Mouse (Mus musculus) E14TG2a.4 (cell line): Measurements from ENCODE around the gene Wfdc5.

Experiments
- CTCF ChIP-seq: conservative IDR thresholded peaks from 2 replicates; pipeline ENCODE4 v1.5.1; 2014; ENCODE audit warnings: low read length
- POU5F1 ChIP-seq: IDR thresholded peaks from 2 replicates; pipeline ENCODE4 v1.6.1; 2014; ENCODE audit warnings: low read length, borderline replicate concordance

- no peak for TF ChIP-seq CTCF
- no peak for TF ChIP-seq POU5F1
Measured at GRCm38 (mm10) chr2:164188722-164189121, 6.2 kb upstream of the Wfdc5 start.
